Mouse (Mus musculus) retina, embryonic 14.5 days (tissue): ENCODE results near the gene Olfr1243.
"Not testable (repeated sequence)": the region's sequence is repeated elsewhere in the genome, so short reads cannot be mapped to it uniquely, and the experiment has no call there.

Experiments used
- DNase-seq: peaks from one replicate; pipeline ENCODE4 v3.0.0-alpha.2; 2015; ENCODE audit warnings: low spot score

The Olfr1243 gene

DNA sequence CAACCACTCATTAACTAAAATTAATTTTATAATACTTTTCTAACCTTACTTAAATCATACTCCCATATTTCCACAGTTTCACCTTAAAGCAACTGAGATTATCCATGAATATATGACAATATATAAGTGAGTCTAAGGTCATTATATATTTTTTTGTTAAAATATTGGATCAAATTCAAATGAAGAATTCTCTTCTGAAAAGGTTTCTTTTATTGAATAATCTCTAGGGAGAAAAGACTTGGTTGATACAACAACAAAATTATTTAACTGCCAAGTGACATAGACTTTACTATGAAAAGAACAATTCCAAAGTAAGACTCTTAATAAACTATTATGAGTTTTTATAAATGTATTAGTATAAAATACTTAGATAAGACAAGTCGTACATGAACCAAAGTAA lies at the start of gene Olfr1243:
Olfr1243 (minus strand) TSS at position 101 of the 400 bp plus-strand sequence.
- DNase-seq: no peak

DNA sequence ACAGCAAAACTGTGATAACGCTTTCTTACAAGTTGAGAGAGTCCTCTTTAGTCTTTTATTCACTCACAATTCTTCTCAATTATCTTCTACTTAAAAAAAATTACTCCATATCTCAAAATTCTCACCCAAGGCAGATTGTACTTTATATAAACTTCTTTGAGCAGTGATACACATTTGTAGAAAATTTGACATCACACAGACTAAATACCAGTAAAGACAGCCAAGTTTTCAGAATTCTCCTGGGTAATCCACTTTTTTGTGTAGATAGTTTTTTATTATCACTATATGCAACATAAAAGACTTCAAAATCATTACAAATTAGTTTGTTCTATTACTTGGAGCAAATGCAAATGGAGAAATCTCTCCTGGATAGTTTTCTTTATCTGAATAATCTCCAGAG lies 47.1 kb upstream of the Olfr1243 start, which contains the start of gene Olfr1245:
Olfr1245 (minus strand) TSS at position 101 of the 400 bp plus-strand sequence.
- no peak for DNase-seq

GRCm38 (mm10) chr2:89562706-89563105 lies 31.4 kb upstream of the Olfr1243 start:
- DNase-seq: not testable (repeated sequence)

DNA sequence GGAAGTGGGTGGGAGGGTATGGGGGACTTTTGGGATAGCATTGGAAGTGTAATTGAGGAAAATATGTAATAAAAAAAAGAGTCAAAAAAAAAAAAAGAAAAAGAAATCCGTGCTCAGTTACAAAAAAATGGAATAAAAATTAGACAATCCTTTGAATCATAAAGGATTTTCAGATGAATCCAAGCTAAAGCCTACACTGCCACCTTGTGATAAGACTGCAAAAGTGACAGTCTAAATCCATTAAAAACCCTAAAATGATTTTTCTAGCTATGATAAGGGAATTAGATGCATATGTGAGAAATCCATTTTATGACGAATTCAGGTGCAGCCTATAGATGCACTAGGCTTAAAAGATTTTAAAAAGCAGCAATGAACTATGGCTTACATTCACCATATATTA lies 13.2 kb upstream of the Olfr1243 start:
- peak; percentile 42 for DNase-seq

GRCm38 (mm10) chr2:89539923-89540322 lies 8.6 kb upstream of the Olfr1243 start:
- DNase-seq: no peak

DNA sequence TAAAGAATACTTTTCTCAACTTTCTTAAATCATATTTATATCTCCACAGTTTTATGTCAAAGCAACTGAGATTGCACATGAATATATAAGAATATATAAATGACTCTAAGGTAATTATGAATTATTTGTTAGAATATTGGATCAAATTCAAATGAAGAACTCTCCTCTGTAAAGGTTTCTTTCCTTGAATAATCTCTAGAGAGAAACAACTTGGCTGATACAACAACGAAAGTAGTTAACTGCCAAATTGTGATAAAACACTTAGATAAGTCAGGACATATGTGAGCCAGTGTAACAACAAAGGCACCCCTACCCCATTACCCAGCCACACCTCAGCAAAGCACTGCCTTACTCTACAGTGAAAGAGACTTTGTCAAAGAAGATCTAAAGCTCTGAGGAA lies 33.1 kb downstream of the Olfr1243 start, which contains the start of gene Olfr1242:
Olfr1242 (minus strand) TSS at position 101 of the 400 bp plus-strand sequence.
- DNase-seq: no peak

- no peak for DNase-seq
Observed at GRCm38 (mm10) chr2:89487026-89487425, 44.3 kb downstream of the Olfr1243 start, which contains the start of gene Olfr1241. Olfr1241 (minus strand) TSS chr2:89487126.
